Mouse (Mus musculus): ENCODE measurements around the gene Kdm7a.
A peak's percentile ranks its signal among the peaks of the same experiment; 100 is the strongest.

The Kdm7a gene

GRCm38 (mm10) chr6:39205650-39206580 is 674 bp downstream of the Kdm7a start:
- peak; percentile 55 to 59 for DNase-seq (ENCODE audit: low spot score in 2 of 2)

- DNase-seq (ENCODE audit: low spot score in 2 of 2), result peak; percentile 58 to 66
Measured at GRCm38 (mm10) chr6:39205064-39205649, 1.4 kb downstream of the Kdm7a start.

GRCm38 (mm10) chr6:39204444-39204843 is 2.1 kb downstream of the Kdm7a start:
- no peak for DNase-seq (ENCODE audit: low spot score in 2 of 2)

GRCm38 (mm10) chr6:39203236-39203635 is 3.4 kb downstream of the Kdm7a start:
- DNase-seq (ENCODE audit: low spot score in 2 of 2), result no peak

- DNase-seq (ENCODE audit: low spot score in 2 of 2), result no peak
Measured at GRCm38 (mm10) chr6:39193006-39193405, 13.6 kb downstream of the Kdm7a start.

GRCm38 (mm10) chr6:39191518-39191917 is 15.1 kb downstream of the Kdm7a start:
- DNase-seq (ENCODE audit: low spot score in 2 of 2), result no peak

- no peak for DNase-seq (ENCODE audit: low spot score in 2 of 2)
Measured at GRCm38 (mm10) chr6:39187227-39187626, 19.4 kb downstream of the Kdm7a start.

- no peak for DNase-seq (ENCODE audit: low spot score in 2 of 2)
Measured at GRCm38 (mm10) chr6:39169089-39169488, 37.5 kb downstream of the Kdm7a start.

GRCm38 (mm10) chr6:39164891-39165290 is 41.7 kb downstream of the Kdm7a start:
- DNase-seq (ENCODE audit: low spot score in 2 of 2), result no peak

GRCm38 (mm10) chr6:39161975-39162374 is 44.6 kb downstream of the Kdm7a start:
- no peak for DNase-seq (ENCODE audit: low spot score in 2 of 2)

- no peak for DNase-seq (ENCODE audit: low spot score in 2 of 2)
Measured at GRCm38 (mm10) chr6:39146041-39146440, 60.5 kb downstream of the Kdm7a start.

- no peak for DNase-seq (ENCODE audit: low spot score in 2 of 2)
Measured at GRCm38 (mm10) chr6:39132556-39132955, 74.0 kb downstream of the Kdm7a start.

GRCm38 (mm10) chr6:39131480-39131879 is 75.1 kb downstream of the Kdm7a start:
- DNase-seq (ENCODE audit: low spot score in 2 of 2), result no peak

GRCm38 (mm10) chr6:39124719-39125118 is 81.9 kb downstream of the Kdm7a start:
- DNase-seq (ENCODE audit: low spot score in 2 of 2), result no peak

- DNase-seq (ENCODE audit: low spot score in 2 of 2), result no peak
Measured at GRCm38 (mm10) chr6:39120685-39121084, 85.9 kb downstream of the Kdm7a start.

GRCm38 (mm10) chr6:39118456-39118881 is 88.1 kb downstream of the Kdm7a start:
- DNase-seq (ENCODE audit: low spot score in 2 of 2), result peak in 1 of 2 experiments; percentile 27

GRCm38 (mm10) chr6:39117584-39118455 is 88.8 kb downstream of the Kdm7a start, which contains the start of gene Parp12:
TSS of gene Parp12 (minus strand) at chr6:39118349.
- DNase-seq (ENCODE audit: low spot score in 2 of 2), result peak; percentile 51 to 61

- no peak for DNase-seq (ENCODE audit: low spot score in 2 of 2)
Measured at GRCm38 (mm10) chr6:39115438-39115837, 91.2 kb downstream of the Kdm7a start.

GRCm38 (mm10) chr6:39113141-39113540 is 93.4 kb downstream of the Kdm7a start:
- no peak for DNase-seq (ENCODE audit: low spot score in 2 of 2)

- DNase-seq (ENCODE audit: low spot score in 2 of 2), result no peak
Measured at GRCm38 (mm10) chr6:39112701-39113100, 93.9 kb downstream of the Kdm7a start.

- no peak for DNase-seq (ENCODE audit: low spot score in 2 of 2)
Measured at GRCm38 (mm10) chr6:39106812-39107211, 99.8 kb downstream of the Kdm7a start.

GRCm38 (mm10) chr6:39104631-39105030 is 102.0 kb downstream of the Kdm7a start:
- DNase-seq (ENCODE audit: low spot score in 2 of 2), result no peak
